Mouse (Mus musculus): ENCODE measurements around the gene Vmn2r86. TPM values are rescaled to one million over a fixed set of nuclear protein-coding genes. Genes with fewer than 3 reads are reported as not detected.
A peak's percentile ranks its signal among the peaks of the same experiment; 100 is the strongest.
"Not testable (repeated sequence)": the region's sequence is repeated elsewhere in the genome, so short reads cannot be mapped to it uniquely, and the experiment has no call there.

Vmn2r86 gene
- 0.03 TPM in 1 of 2 replicates, not detected in the other for polyA plus RNA-seq (2016; fragmentation: Nextera tagmentation; extraction: Ambion mirVana)

DNA sequence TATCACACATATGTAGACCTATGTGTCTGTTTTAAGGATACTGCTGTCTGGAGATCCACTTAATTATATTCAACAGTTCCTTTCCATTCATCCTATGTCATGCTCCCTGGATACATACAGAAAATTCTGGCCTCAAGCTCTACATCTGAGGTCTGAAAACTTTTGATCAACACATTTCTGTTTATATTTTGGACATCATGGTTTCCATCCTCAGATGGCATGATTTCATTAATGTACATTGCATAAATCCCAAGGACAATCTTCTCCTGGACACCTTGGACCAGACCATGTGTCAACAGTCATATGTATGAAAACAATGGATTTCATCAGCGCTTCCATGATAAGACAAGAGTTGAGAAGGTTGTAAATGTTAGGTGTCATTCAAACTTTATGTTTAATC is at the start of gene Vmn2r86:
Gene Vmn2r86 (minus strand): TSS at position 101 of the 400 bp plus-strand sequence.
- not testable (repeated sequence) for H3K36me3 ChIP-seq (replicated peaks); H3K4me2 ChIP-seq; H3K27me3 ChIP-seq; ATAC-seq (ENCODE audit: low FRiP score); H3K9me3 ChIP-seq; H3K9ac ChIP-seq; H3K4me1 ChIP-seq; H3K27ac ChIP-seq; H3K4me3 ChIP-seq (replicated peaks)
- WGBS, result 89% methylated on average over 1 of the region's 1 CpGs

DNA sequence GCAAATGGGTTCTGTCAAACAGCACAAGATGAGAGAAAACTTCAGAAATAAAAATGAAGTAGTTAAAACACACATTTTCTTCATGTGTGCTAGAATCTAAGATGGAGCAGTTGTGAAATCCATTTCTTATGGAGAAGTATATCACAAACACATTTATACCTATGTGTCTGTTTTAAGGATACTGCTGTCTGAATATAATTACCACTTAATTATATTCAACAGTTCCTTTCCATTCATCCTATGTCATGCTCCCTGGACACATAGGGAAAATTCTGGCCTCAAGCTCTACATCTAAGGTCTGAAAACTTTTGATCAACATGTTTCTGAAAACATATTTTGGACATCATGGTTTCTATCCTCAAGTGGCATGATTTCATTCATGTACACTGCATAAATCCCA is 41.4 kb upstream of the Vmn2r86 start, which contains the start of gene Vmn2r87:
Gene Vmn2r87 (minus strand): TSS at position 101 of the 400 bp plus-strand sequence.
- Histone ChIP-seq H3K27ac (no peak within 1 kb of the TSS), H3K4me2 (no peak within 1 kb of the TSS), H3K36me3 (replicated peaks) (no peaks in the 10 kb centered on the region), H3K4me3 (replicated peaks) (no peak within 1 kb of the TSS), H3K9ac (no peak within 1 kb of the TSS), H3K27me3 (no peaks in the 10 kb centered on the region), H3K9me3 (no peaks in the 10 kb centered on the region), H3K4me1 (no peaks in the 10 kb centered on the region)
- no peak for ATAC-seq (ENCODE audit: low FRiP score)

DNA sequence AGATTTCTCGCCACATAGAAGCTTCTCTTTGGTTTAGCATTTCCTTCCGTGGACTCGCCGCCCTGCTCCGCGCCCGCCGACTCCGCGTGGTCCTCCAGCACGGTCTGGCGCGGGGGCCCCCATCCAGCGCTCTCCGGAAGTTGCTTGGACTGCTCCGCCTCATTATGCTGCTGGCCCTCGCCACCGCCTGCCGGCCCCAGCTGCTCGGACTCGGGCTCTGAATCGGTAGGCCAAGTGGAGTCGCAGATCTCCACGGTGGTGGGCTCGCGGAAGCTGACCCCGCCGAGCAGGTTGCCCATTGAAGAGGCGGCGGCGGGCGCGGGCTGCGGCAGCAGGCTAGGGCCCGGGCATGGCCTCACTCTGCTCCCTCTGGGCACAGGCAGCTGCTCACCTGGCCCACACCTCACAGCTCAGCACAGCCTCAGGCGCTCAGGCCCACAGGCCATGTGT is 14.5 kb upstream of the Vmn2r86 start:
- H3K4me2 ChIP-seq, result peak overlapping the region; percentile 66
- H3K4me3 ChIP-seq (replicated peaks), result peak overlapping the region; percentile 42
- no peak overlapping the region for H3K27ac ChIP-seq
- no peaks in the 10 kb centered on the region for H3K27me3 ChIP-seq
- WGBS, result 4% methylated on average over 36 of the region's 36 CpGs
- H3K36me3 ChIP-seq (replicated peaks), result no peaks in the 10 kb centered on the region
- H3K9ac ChIP-seq, result peak overlapping the region; percentile 54
- H3K9me3 ChIP-seq, result no peaks in the 10 kb centered on the region
- ATAC-seq (ENCODE audit: low FRiP score), result peak; percentile 98
- no peaks in the 10 kb centered on the region for H3K4me1 ChIP-seq

DNA sequence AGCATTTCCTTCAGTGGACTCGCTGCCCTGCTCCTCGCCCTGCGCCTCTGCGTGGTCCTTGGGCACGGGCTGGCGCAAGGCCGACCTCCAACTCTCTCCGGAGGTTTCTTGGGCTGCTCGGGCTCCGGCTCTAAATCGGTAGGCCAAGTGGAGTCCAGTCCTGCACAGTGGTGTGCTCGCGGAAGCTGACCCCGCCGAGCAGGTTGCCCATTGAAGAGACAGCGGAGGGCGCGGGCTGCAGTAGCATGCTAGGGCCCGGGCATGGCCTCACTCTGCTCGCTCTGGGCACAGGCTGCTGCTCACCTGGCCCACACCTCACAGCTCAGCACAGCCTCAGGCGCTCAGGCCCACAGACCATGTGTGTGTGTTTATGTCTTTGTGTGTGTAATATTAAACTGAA is 11.1 kb downstream of the Vmn2r86 start:
- Histone ChIP-seq H3K9ac (no peak overlapping the region), H3K27me3 (no peaks in the 10 kb centered on the region), H3K4me1 (no peaks in the 10 kb centered on the region), H3K4me3 (replicated peaks) (no peak overlapping the region), H3K9me3 (no peaks in the 10 kb centered on the region), H3K4me2 (no peak overlapping the region), H3K27ac (no peak overlapping the region), H3K36me3 (replicated peaks) (no peaks in the 10 kb centered on the region)
- ATAC-seq (ENCODE audit: low FRiP score), result no peak
- 91% methylated on average over 21 of the region's 21 CpGs for WGBS

DNA sequence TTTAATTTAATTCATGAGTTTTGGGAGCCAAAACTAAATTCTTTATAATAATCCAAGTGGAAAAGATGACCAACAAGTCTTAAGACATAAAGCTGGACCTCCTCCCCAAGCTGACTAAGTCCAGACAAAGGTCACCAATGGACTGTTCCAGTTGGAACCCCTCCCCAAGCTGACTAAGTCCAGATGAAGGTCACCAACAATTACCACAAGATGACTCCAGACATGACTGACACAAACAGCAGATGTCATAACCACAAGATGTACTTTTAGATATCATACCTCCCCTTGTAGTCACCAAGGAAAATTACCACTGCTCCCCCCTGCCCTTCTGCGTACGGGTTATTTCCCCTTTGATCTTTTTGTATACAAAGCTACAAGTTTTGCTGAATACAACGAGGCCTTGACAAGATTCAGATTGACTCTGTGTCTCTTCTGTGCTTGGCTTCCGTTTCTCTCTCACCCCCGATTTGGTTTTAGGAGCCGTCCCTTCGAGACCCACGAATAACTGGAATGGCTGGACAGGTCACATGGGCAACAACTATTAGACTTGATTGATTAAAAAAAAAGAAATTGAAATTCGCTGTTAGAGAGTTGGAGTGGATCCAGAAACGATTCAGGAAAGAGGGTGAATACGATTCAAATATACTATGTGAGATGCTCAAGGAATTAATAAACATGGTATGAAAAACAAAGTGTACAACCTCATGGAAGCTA is 21.5 kb downstream of the Vmn2r86 start:
- H3K4me2 ChIP-seq; H3K9ac ChIP-seq; H3K27me3 ChIP-seq; H3K4me1 ChIP-seq; ATAC-seq (ENCODE audit: low FRiP score); H3K4me3 ChIP-seq (replicated peaks); H3K36me3 ChIP-seq (replicated peaks); H3K27ac ChIP-seq; H3K9me3 ChIP-seq: not testable (repeated sequence)
- WGBS, result 91% methylated on average over 11 of the region's 11 CpGs

DNA sequence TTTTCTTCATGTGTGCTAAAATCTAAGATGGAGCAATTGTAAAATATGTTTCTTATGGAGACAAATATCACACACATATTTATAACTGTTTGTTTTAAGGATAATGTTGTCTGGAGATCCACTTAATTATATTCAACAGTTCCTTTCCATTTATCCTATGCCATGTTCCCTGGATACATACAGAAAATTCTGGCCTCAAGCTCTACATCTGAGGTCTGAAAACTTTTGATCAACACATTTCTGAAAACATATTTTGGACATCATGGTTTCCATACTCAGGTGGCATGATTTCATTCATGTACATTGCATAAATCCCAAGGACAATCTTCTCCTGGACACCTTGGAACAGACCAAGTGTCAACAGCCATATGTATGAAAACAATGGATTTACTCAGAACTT is 26.2 kb downstream of the Vmn2r86 start, which contains the start of gene Vmn2r85:
Gene Vmn2r85 (minus strand): TSS at position 101 of the 400 bp plus-strand sequence.
- H3K4me2 ChIP-seq; H3K36me3 ChIP-seq (replicated peaks); H3K4me1 ChIP-seq; H3K4me3 ChIP-seq (replicated peaks); H3K27ac ChIP-seq; H3K9me3 ChIP-seq; H3K27me3 ChIP-seq; H3K9ac ChIP-seq; ATAC-seq (ENCODE audit: low FRiP score): not testable (repeated sequence)

DNA sequence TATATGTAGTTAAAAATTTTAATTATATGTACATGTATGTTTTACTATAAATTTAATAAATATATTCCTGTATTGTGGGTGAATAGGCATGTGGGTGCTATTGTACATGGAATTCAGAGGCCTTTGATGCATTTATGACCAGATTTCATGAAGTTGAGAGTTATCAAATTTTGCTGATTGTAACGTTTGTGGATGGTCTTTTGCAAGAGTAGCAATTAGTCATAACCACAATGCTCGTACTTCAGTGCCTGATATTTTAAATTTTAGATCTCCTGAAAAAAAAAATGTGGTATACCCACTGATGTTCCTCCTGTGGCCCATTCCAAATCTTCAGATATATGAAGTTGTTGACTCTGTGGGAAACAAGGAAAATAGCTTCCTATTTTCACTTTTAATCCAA is 33.5 kb downstream of the Vmn2r86 start:
- not testable (repeated sequence) for H3K4me3 ChIP-seq (replicated peaks); ATAC-seq (ENCODE audit: low FRiP score); H3K4me2 ChIP-seq; H3K36me3 ChIP-seq (replicated peaks); H3K27me3 ChIP-seq; H3K9ac ChIP-seq; H3K27ac ChIP-seq; H3K4me1 ChIP-seq; H3K9me3 ChIP-seq
- 85% methylated on average over 2 of the region's 2 CpGs for WGBS

DNA sequence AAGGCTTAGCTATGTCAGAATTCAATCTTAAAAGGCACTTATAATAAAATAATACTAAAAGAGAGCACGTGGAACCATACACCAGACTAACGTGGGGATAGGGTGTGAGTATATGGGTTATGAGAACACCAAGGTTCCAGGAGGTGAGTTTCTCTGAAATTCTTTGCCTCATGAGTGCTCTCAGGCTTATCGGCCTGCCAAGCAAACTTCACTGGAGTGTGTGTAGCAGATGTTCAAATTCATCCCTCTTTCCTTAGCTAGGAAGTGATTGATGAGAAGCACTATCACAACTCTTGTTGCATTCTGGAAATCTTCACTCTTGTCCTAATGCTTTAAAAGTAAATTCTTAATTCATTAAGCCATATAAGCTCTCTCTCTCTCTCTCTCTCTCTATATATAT is 35.4 kb downstream of the Vmn2r86 start:
- Histone ChIP-seq H3K4me3 (replicated peaks) (no peak overlapping the region), H3K36me3 (replicated peaks) (no peaks in the 10 kb centered on the region), H3K27ac (no peak overlapping the region), H3K4me1 (no peaks in the 10 kb centered on the region), H3K4me2 (no peak overlapping the region), H3K9me3 (no peaks in the 10 kb centered on the region), H3K9ac (no peak overlapping the region), H3K27me3 (no peaks in the 10 kb centered on the region)
- WGBS, result 57% methylated on average over 3 of the region's 3 CpGs
- ATAC-seq (ENCODE audit: low FRiP score), result no peak

DNA sequence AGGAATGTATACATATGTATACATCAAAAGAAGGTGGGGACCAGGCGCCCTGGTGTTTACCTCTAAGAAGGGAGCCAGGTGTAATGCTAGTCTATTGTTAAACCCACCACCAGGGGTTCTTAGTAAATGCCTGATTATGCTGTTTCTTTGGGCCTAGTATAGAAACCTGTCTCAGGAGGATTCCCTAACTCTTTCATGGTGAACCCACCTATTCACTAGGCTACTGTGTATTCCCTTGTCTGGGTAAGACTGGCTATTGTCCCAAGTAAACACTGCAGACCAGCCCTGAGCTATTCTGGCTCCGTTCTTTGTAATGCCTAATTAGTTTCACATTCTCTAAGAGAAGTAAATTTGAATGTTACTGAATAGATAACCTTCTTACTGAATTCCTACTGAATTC is 35.9 kb downstream of the Vmn2r86 start:
- not testable (repeated sequence) for H3K27me3 ChIP-seq; H3K4me1 ChIP-seq; ATAC-seq (ENCODE audit: low FRiP score); H3K27ac ChIP-seq; H3K4me2 ChIP-seq; H3K4me3 ChIP-seq (replicated peaks); H3K36me3 ChIP-seq (replicated peaks); H3K9me3 ChIP-seq; H3K9ac ChIP-seq
- WGBS, result 42% methylated on average over 2 of the region's 2 CpGs

DNA sequence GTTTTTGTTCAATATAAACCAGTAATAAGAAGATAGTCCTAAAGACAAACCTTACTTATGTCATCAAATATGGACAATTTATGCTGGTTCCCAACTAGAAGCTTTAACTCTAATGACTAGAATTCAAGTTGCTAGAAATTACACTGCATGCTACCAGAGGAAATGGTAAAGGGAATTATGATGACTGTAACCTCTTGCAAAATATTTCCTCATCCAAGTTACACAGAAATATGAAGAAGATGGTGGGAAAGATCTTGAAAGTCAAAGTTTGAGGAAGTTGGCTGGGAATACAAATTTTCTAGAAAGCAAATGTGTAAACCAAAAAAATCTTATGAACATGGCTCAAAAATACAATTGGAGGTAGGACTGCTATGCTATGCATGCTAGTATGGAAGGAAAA is 39.5 kb downstream of the Vmn2r86 start:
- not testable (repeated sequence) for H3K27ac ChIP-seq; H3K4me3 ChIP-seq (replicated peaks); H3K36me3 ChIP-seq (replicated peaks); H3K4me1 ChIP-seq; H3K9me3 ChIP-seq; H3K9ac ChIP-seq; H3K4me2 ChIP-seq; H3K27me3 ChIP-seq; ATAC-seq (ENCODE audit: low FRiP score)

DNA sequence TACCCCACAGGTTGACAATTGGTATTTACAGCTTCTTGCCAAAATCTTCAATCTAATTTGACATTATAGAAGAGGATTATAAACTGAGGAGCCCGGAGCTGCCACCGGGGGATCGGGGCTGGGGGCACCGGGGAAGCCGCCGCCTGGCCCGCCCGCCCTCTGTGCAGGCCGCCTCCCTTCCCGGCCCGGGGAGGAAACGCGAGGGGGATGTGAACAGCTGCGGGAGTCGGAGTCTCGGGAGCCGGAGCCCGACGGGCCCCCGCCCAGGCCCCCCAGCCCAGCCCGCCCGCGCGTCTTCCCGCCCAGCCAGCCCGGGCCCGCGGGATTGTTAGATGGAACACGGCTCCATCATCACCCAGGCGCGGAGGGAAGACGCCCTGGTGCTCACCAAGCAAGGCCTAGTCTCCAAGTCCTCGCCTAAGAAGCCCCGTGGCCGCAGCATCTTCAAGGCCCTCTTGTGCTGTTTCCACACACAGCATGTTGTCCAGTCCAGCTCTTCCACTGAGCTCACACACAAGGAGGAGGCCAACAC is 43.6 kb downstream of the Vmn2r86 start:
- H3K36me3 ChIP-seq (replicated peaks); H3K9ac ChIP-seq; H3K4me2 ChIP-seq; H3K27ac ChIP-seq; H3K9me3 ChIP-seq; H3K4me1 ChIP-seq; H3K27me3 ChIP-seq; H3K4me3 ChIP-seq (replicated peaks): not testable (repeated sequence)
- WGBS, result 71% methylated on average over 17 of the region's 35 CpGs
- peak; percentile 75 for ATAC-seq (ENCODE audit: low FRiP score)

DNA sequence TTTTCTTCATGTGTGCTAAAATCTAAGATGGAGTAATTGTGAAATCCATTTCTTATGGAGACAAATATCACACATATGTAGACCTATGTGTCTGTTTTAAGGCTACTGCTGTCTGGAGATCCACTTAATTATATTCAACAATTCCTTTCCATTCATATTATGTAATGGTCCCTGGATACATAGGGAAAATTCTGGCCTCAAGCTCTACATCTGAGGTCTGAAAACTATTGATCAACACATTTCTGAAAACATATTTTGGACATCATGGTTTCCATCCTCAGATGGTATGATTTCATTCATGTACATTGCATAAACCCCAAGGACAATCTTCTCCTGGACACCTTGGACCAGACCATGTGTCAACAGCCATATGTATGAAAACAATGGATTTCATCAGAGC is 61.6 kb downstream of the Vmn2r86 start, which contains the start of gene Vmn2r84:
Gene Vmn2r84 (minus strand): TSS at position 101 of the 400 bp plus-strand sequence.
- Histone ChIP-seq H3K36me3 (replicated peaks) (no peaks in the 10 kb centered on the region), H3K9ac (no peak within 1 kb of the TSS), H3K4me2 (no peak within 1 kb of the TSS), H3K9me3 (no peaks in the 10 kb centered on the region), H3K27ac (no peak within 1 kb of the TSS), H3K27me3 (no peaks in the 10 kb centered on the region), H3K4me1 (no peaks in the 10 kb centered on the region), H3K4me3 (replicated peaks) (no peak within 1 kb of the TSS)
- no peak for ATAC-seq (ENCODE audit: low FRiP score)
